15 mouse cellular contexts compared by ENCODE assay signal in genomic region chr5:131772616-131773015, GRCm38 (mm10).
"Had no signal": no experiment of that assay in that cellular context is flagged by ENCODE, and none has a peak within 500 bp of the region (broad histone marks: within the 10 kb centered on the region; RNA-seq: fewer than 3 reads in every experiment).

No protein-coding gene starts in this region.

- H3K4me3 ChIP-seq: layer of hippocampus, adult 2 months; left cerebral cortex, adult 2 months; limb, embryonic 13.5 days; midbrain, embryonic 12.5 days; myocyte; neural tube, embryonic 15.5 days had no signal

- H3K27me3 ChIP-seq: neural tube, embryonic 15.5 days had no signal

- H3K36me3 ChIP-seq: midbrain, embryonic 12.5 days; neural tube, embryonic 15.5 days had no signal

- DNase-seq: kidney, postnatal 10 days; kidney, postnatal 4 days; lung, adult 18-20 months; right cerebral cortex, adult 18-20 months; right cerebral cortex, postnatal 25 days; thymus, adult 18-20 months; thymus, postnatal 14 days had no signal

- H3K9me3 ChIP-seq: limb, embryonic 13.5 days; midbrain, embryonic 12.5 days; neural tube, embryonic 15.5 days had no signal

- H3K27ac ChIP-seq: layer of hippocampus, adult 2 months; left cerebral cortex, adult 2 months; limb, embryonic 13.5 days; liver, embryonic 14.5 days; midbrain, embryonic 12.5 days; neural tube, embryonic 15.5 days; stomach, postnatal 0 days had no signal
